ENCODE assay signal across 20 mouse cellular contexts in genomic region chr8:84533341-84533740, GRCm38 (mm10).
"Had no signal": no experiment of that assay in that cellular context is flagged by ENCODE, and none has a peak within 500 bp of the region (broad histone marks: within the 10 kb centered on the region; RNA-seq: fewer than 3 reads in every experiment).

No protein-coding gene starts in this region.

- H3K4me1 ChIP-seq: liver, embryonic 13.5 days; liver, embryonic 15.5 days; midbrain, embryonic 10.5 days; midbrain, embryonic 12.5 days; neural tube, embryonic 13.5 days; neural tube, embryonic 15.5 days had no signal

- H3K36me3 ChIP-seq: liver, embryonic 13.5 days; liver, embryonic 15.5 days had no signal

- DNase-seq: liver, embryonic 13.5 days; lung, adult 18-20 months; lung, embryonic 14.5 days; lung, postnatal 10 days; lung, postnatal 4 days; midbrain, embryonic 14.5 days; retina, postnatal 1 day; right cerebral cortex, adult 18-20 months; right cerebral cortex, postnatal 25 days; right cerebral cortex, postnatal 4 days; spleen, adult 18-20 months; thymus, adult 18-20 months; thymus, postnatal 36 days had no signal

- H3K4me3 ChIP-seq: liver, embryonic 13.5 days; liver, embryonic 15.5 days; midbrain, embryonic 10.5 days; midbrain, embryonic 12.5 days; myocyte; neural tube, embryonic 13.5 days; neural tube, embryonic 15.5 days had no signal

- H3K27ac ChIP-seq: liver, embryonic 13.5 days; liver, embryonic 15.5 days; midbrain, embryonic 10.5 days; midbrain, embryonic 12.5 days; neural tube, embryonic 13.5 days; neural tube, embryonic 15.5 days had no signal

- ATAC-seq: midbrain, embryonic 16.5 days had no signal

- H3K4me2 ChIP-seq: liver, embryonic 13.5 days; liver, embryonic 15.5 days; lung, embryonic 14.5 days; midbrain, embryonic 12.5 days; neural tube, embryonic 13.5 days; neural tube, embryonic 15.5 days had no signal

- H3K9ac ChIP-seq: liver, embryonic 13.5 days; liver, embryonic 15.5 days; lung, embryonic 14.5 days; midbrain, embryonic 12.5 days; neural tube, embryonic 13.5 days; neural tube, embryonic 15.5 days had no signal

- H3K27me3 ChIP-seq: liver, embryonic 13.5 days; liver, embryonic 15.5 days; midbrain, embryonic 12.5 days; neural tube, embryonic 13.5 days; neural tube, embryonic 15.5 days had no signal

- H3K9me3 ChIP-seq: liver, embryonic 13.5 days; liver, embryonic 15.5 days; midbrain, embryonic 10.5 days; midbrain, embryonic 12.5 days had no signal
